Mouse (Mus musculus): ENCODE measurements around the gene Itga3. TPM values are rescaled to one million over a fixed set of nuclear protein-coding genes. Genes with fewer than 3 reads are reported as not detected.
A peak's percentile ranks its signal among the peaks of the same experiment; 100 is the strongest.

The Itga3 gene
- total and polyA plus RNA-seq, 3 experiments = 5.8 to 53.0 (median 9.0) TPM

- Histone ChIP-seq H3K36me3 (replicated peaks in 1 of 2; ENCODE audit: control insufficient read depth in 1 of 2, insufficient read depth in 1 of 2, low read length in 1 of 2) (peaks cover 24 to 32% of the 10 kb centered on the region in 2 experiments), H3K4me1 (ENCODE audit: control insufficient read depth in 1 of 2, insufficient read depth in 2 of 2) (peaks cover 0 to 10% of the 10 kb centered on the region in 2 experiments; a peak in 2 of 4 replicates), H3K27me3 (replicated peaks) (peaks cover 47% of the 10 kb centered on the region), H3K4me3 (replicated peaks in 1 of 3; ENCODE audit: low read depth in 2 of 3, low read length in 2 of 3, poor library complexity in 1 of 3) (no peak overlapping the region), H3K4me2 (ENCODE audit: insufficient read depth, low read depth, poor library complexity, severe bottlenecking) (no peak overlapping the region), H3K9me3 (replicated peaks; ENCODE audit: low read length) (no peaks in the 10 kb centered on the region), H3K27ac (ENCODE audit: insufficient read depth, low read depth) (no peak overlapping the region), H3K9ac (ENCODE audit: insufficient read depth, low read depth) (no peak overlapping the region), H3K79me2 (replicated peaks; ENCODE audit: control insufficient read depth, extremely low read depth, insufficient read depth, poor library complexity, severe bottlenecking) (no peaks in the 10 kb centered on the region)
- dilution Hi-C loops (cut with MboI; ENCODE audit: extremely low pct_ligation_motif_present, extremely low pct_unique_long_range_greater_than_20kb, low sequenced_read_pairs) (no loop called here), in situ Hi-C loops (cut with MboI; ENCODE audit: low pct_ligation_motif_present, low pct_unique_long_range_greater_than_20kb, low sequenced_read_pairs) (loop anchor here (5.0 to 10.0 kb wide), 2 partner anchors 65 to 193 kb away; no protein-coding TSS in a partner anchor)
- peak; percentile 71 to 75 for TF ChIP-seq CTCF (conservative IDR thresholded peaks at IDR 0.05 in 1 of 2, IDR thresholded peaks at IDR 0.05 in 1 of 2; ENCODE audit: low read depth in 2 of 2, low read length in 2 of 2)
- no peak for TF ChIP-seq ZNF384 (IDR thresholded peaks at IDR 0.05; ENCODE audit: low read depth, low read length)
- TF ChIP-seq ZMIZ1 (IDR thresholded peaks at IDR 0.05; ENCODE audit: low read depth, low read length) = no peak
- TF ChIP-seq USF2 (conservative IDR thresholded peaks at IDR 0.05; ENCODE audit: low read depth, low read length) = no peak
- no peak for TF ChIP-seq ZKSCAN1 (IDR thresholded peaks at IDR 0.05; ENCODE audit: borderline replicate concordance, low read depth, low read length)
- TF ChIP-seq IRF4 (IDR thresholded peaks at IDR 0.05; ENCODE audit: low read depth, low read length) = no peak
- TF ChIP-seq RAD21 (IDR thresholded peaks at IDR 0.05; ENCODE audit: low read depth, low read length) = peak; percentile 55
- TF ChIP-seq SMC3 (IDR thresholded peaks at IDR 0.05; ENCODE audit: low read depth, low read length) = peak; percentile 59
- peak; percentile 31 for DNase-seq (ENCODE audit: extremely low read depth)
Measured at GRCm38 (mm10) chr11:95042096-95042495, 34.5 kb downstream of the Itga3 start.

- Histone ChIP-seq H3K9ac (ENCODE audit: insufficient read depth, low read depth) (no peak within 1 kb of the TSS), H3K79me2 (replicated peaks; ENCODE audit: control insufficient read depth, extremely low read depth, insufficient read depth, poor library complexity, severe bottlenecking) (no peaks in the 10 kb centered on the region), H3K4me2 (ENCODE audit: insufficient read depth, low read depth, poor library complexity, severe bottlenecking) (no peak within 1 kb of the TSS), H3K4me1 (ENCODE audit: control insufficient read depth in 1 of 2, insufficient read depth in 2 of 2) (peaks cover 0 to 10% of the 10 kb centered on the region in 2 experiments; a peak in 2 of 4 replicates), H3K36me3 (replicated peaks in 1 of 2; ENCODE audit: control insufficient read depth in 1 of 2, insufficient read depth in 1 of 2, low read length in 1 of 2) (peaks cover 18 to 24% of the 10 kb centered on the region in 2 experiments), H3K27ac (ENCODE audit: insufficient read depth, low read depth) (no peak within 1 kb of the TSS), H3K27me3 (replicated peaks) (peaks cover 56% of the 10 kb centered on the region), H3K4me3 (replicated peaks in 1 of 3; ENCODE audit: low read depth in 2 of 3, low read length in 2 of 3, poor library complexity in 1 of 3) (no peak within 1 kb of the TSS), H3K9me3 (replicated peaks; ENCODE audit: low read length) (no peaks in the 10 kb centered on the region)
- dilution Hi-C loops (cut with MboI; ENCODE audit: extremely low pct_ligation_motif_present, extremely low pct_unique_long_range_greater_than_20kb, low sequenced_read_pairs) = no loop called here
- DNase-seq (ENCODE audit: extremely low read depth) = no peak
- in situ Hi-C loops (cut with MboI; ENCODE audit: low pct_ligation_motif_present, low pct_unique_long_range_greater_than_20kb, low sequenced_read_pairs) = loop anchor here (5.0 to 10.0 kb wide), 2 partner anchors 66 to 194 kb away; no protein-coding TSS in a partner anchor
- no peak for TF ChIP-seq MAX (IDR thresholded peaks at IDR 0.05; ENCODE audit: low read length)
- TF ChIP-seq GABPA (IDR thresholded peaks at IDR 0.05; ENCODE audit: insufficient replicate concordance, low read depth, low read length) = no peak
- no peak for TF ChIP-seq POLR2A (IDR thresholded peaks at IDR 0.05; ENCODE audit: low read depth, low read length)
- TF ChIP-seq KAT2A (IDR thresholded peaks at IDR 0.05; ENCODE audit: insufficient replicate concordance, low read length) = no peak
- TF ChIP-seq BHLHE40 (IDR thresholded peaks at IDR 0.05; ENCODE audit: low read depth, low read length) = no peak
- TF ChIP-seq MAZ (IDR thresholded peaks at IDR 0.05; ENCODE audit: low read depth, low read length) = no peak
- TF ChIP-seq JUN (IDR thresholded peaks at IDR 0.05; ENCODE audit: insufficient read depth, low read depth, low read length) = no peak
- no peak for TF ChIP-seq MEF2A (IDR thresholded peaks at IDR 0.05; ENCODE audit: borderline replicate concordance, low read depth, low read length)
- TF ChIP-seq JUND (conservative IDR thresholded peaks at IDR 0.05; ENCODE audit: low read depth, low read length) = no peak
- TF ChIP-seq UBTF (IDR thresholded peaks at IDR 0.05; ENCODE audit: low read depth, low read length) = no peak
- no peak for TF ChIP-seq ZC3H11A (IDR thresholded peaks at IDR 0.05; ENCODE audit: low read depth, low read length)
- TF ChIP-seq ZNF384 (IDR thresholded peaks at IDR 0.05; ENCODE audit: low read depth, low read length) = no peak
Measured at GRCm38 (mm10) chr11:95041139-95041609, 35.4 kb downstream of the Itga3 start, which contains the start of gene Pdk2. TSS of gene Pdk2 (minus strand) at chr11:95041354.

Data from CH12.LX (cell line).